ENCODE assay signal across 8 mouse cellular contexts in the genomic region with DNA sequence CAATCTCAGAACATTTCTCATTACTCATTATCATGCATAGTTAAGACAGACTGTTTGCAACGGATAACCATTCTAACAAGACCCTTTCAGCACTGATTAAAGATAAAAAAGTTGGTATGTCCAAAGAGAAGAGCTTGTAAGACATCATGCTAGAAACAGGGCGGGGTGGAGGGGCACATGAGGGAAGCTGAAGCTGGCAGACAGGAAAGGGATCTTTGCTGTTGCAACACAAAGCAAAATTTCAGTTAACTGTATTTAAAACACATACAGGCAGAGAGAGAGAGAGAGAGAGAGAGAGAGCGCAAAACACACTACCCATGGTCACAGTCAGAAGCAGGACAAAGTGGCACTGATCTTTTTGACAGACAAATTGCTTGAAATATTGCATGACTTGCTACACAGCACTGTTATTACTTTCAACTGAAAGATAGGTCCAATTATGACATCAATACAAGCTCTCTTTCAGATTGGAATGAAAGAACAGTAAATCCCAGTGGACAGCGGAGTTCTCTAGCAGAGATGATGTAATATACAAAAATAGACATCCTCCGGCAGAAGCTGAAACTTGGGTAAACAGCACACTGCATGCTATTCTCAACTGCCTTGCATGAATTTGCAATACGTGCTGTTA.
A peak's percentile ranks its signal among the peaks of the same experiment; 100 is the strongest.
DNase-seq lines count a peak whose midpoint lies in the region; ATAC-seq and TF ChIP-seq lines count a peak whose summit lies in the region.

No protein-coding gene starts in this region.

- TF ChIP-seq POLR2A in CH12.LX (IDR thresholded peaks at IDR 0.05; ENCODE audit: low read depth, low read length) = no peak

- TF ChIP-seq EP300 in CH12.LX (IDR thresholded peaks at IDR 0.05; ENCODE audit: low read length) = peak; percentile 28; the same call in 1 of the 2 replicates

- no peaks in the 10 kb centered on the region for H3K9me3 ChIP-seq in forebrain, embryonic 12.5 days
- H3K9me3 ChIP-seq in forebrain, embryonic 11.5 days (ENCODE audit: control insufficient read depth, low read length) = no peaks in the 10 kb centered on the region
- no peaks in the 10 kb centered on the region for H3K9me3 ChIP-seq in CH12.LX (replicated peaks; ENCODE audit: low read length)
- no peaks in the 10 kb centered on the region for H3K9me3 ChIP-seq in forebrain, embryonic 15.5 days
- no peaks in the 10 kb centered on the region for H3K9me3 ChIP-seq in limb, embryonic 15.5 days
- H3K9me3 ChIP-seq in neural tube, embryonic 14.5 days (ENCODE audit: control insufficient read depth, low read length) = no peaks in the 10 kb centered on the region

- H3K4me3 ChIP-seq in forebrain, embryonic 12.5 days (replicated peaks) = no peak overlapping the region
- H3K4me3 ChIP-seq in forebrain, embryonic 11.5 days (ENCODE audit: low read depth, low read length) = no peak overlapping the region
- H3K4me3 ChIP-seq in CH12.LX (replicated peaks in 1 of 3; ENCODE audit: low read depth in 2 of 3, low read length in 2 of 3, poor library complexity in 1 of 3) = no peak overlapping the region
- 0 out of 2 replicates have a peak overlapping the region, but pooled peaks have one; percentile 9 for H3K4me3 ChIP-seq in forebrain, embryonic 15.5 days
- H3K4me3 ChIP-seq in limb, embryonic 15.5 days = no peak overlapping the region
- H3K4me3 ChIP-seq in neural tube, embryonic 14.5 days (ENCODE audit: low read depth, low read length) = no peak overlapping the region

- H3K27me3 ChIP-seq in forebrain, embryonic 12.5 days = no peaks in the 10 kb centered on the region
- no peaks in the 10 kb centered on the region for H3K27me3 ChIP-seq in forebrain, embryonic 11.5 days (ENCODE audit: control insufficient read depth, insufficient read depth, low read length)
- no peaks in the 10 kb centered on the region for H3K27me3 ChIP-seq in CH12.LX (replicated peaks)
- no peaks in the 10 kb centered on the region for H3K27me3 ChIP-seq in forebrain, embryonic 15.5 days
- no peaks in the 10 kb centered on the region for H3K27me3 ChIP-seq in limb, embryonic 15.5 days
- no peaks in the 10 kb centered on the region for H3K27me3 ChIP-seq in neural tube, embryonic 14.5 days (ENCODE audit: control insufficient read depth, insufficient read depth, low read length)

- no peaks in the 10 kb centered on the region for H3K36me3 ChIP-seq in forebrain, embryonic 12.5 days (replicated peaks)
- no peaks in the 10 kb centered on the region for H3K36me3 ChIP-seq in forebrain, embryonic 11.5 days (ENCODE audit: control insufficient read depth, insufficient read depth, low read length)
- peaks cover 0 to 3% of the 10 kb centered on the region in 2 experiments for H3K36me3 ChIP-seq in CH12.LX (replicated peaks in 1 of 2; ENCODE audit: control insufficient read depth in 1 of 2, insufficient read depth in 1 of 2, low read length in 1 of 2)
- no peaks in the 10 kb centered on the region for H3K36me3 ChIP-seq in forebrain, embryonic 15.5 days
- H3K36me3 ChIP-seq in limb, embryonic 15.5 days = no peaks in the 10 kb centered on the region
- H3K36me3 ChIP-seq in neural tube, embryonic 14.5 days (ENCODE audit: control insufficient read depth, insufficient read depth, low read length) = no peaks in the 10 kb centered on the region

- no peak overlapping the region for H3K4me2 ChIP-seq in forebrain, embryonic 12.5 days
- no peak overlapping the region for H3K4me2 ChIP-seq in forebrain, embryonic 11.5 days (ENCODE audit: low read depth, low read length, severe bottlenecking)
- no peak overlapping the region; the same call in 1 of the 2 replicates for H3K4me2 ChIP-seq in CH12.LX (ENCODE audit: insufficient read depth, low read depth, poor library complexity, severe bottlenecking)
- peak overlapping the region; percentile 27 for H3K4me2 ChIP-seq in forebrain, embryonic 15.5 days (replicated peaks)
- H3K4me2 ChIP-seq in limb, embryonic 15.5 days = no peak overlapping the region
- H3K4me2 ChIP-seq in neural tube, embryonic 14.5 days (ENCODE audit: low read depth, low read length) = no peak overlapping the region

- ATAC-seq in forebrain, embryonic 12.5 days (ENCODE audit: low FRiP score) = peak; percentile 82
- ATAC-seq in forebrain, embryonic 11.5 days (replicated peaks; ENCODE audit: low FRiP score) = no peak
- peak; percentile 80 for ATAC-seq in forebrain, embryonic 15.5 days (replicated peaks)
- ATAC-seq in limb, embryonic 15.5 days (ENCODE audit: insufficient number of reproducible peaks, low FRiP score, low TSS enrichment, low read depth) = no peak
- peak; percentile 80; the same call in 1 of the 2 replicates for ATAC-seq in neural tube, embryonic 14.5 days (ENCODE audit: low read depth)

- no peak for TF ChIP-seq RAD21 in CH12.LX (IDR thresholded peaks at IDR 0.05; ENCODE audit: low read depth, low read length)

- H3K27ac ChIP-seq in forebrain, embryonic 12.5 days = peak overlapping the region; percentile 38; the same call in 1 of the 2 replicates
- no peak overlapping the region for H3K27ac ChIP-seq in forebrain, embryonic 11.5 days (ENCODE audit: low read depth, low read length)
- H3K27ac ChIP-seq in CH12.LX (ENCODE audit: insufficient read depth, low read depth) = no peak overlapping the region
- H3K27ac ChIP-seq in forebrain, embryonic 15.5 days (replicated peaks) = peak overlapping the region; percentile 64
- peak overlapping the region; percentile 57 for H3K27ac ChIP-seq in limb, embryonic 15.5 days
- peak overlapping the region; percentile 69; the same call in 1 of the 2 replicates for H3K27ac ChIP-seq in neural tube, embryonic 14.5 days (ENCODE audit: low read depth, low read length)

- peaks cover 14% of the 10 kb centered on the region for H3K4me1 ChIP-seq in forebrain, embryonic 12.5 days
- H3K4me1 ChIP-seq in forebrain, embryonic 11.5 days (replicated peaks; ENCODE audit: control insufficient read depth, insufficient read depth, low read length) = no peaks in the 10 kb centered on the region
- peaks cover 0 to 22% of the 10 kb centered on the region in 2 experiments; a peak in 2 of 4 replicates for H3K4me1 ChIP-seq in CH12.LX (ENCODE audit: control insufficient read depth in 1 of 2, insufficient read depth in 2 of 2)
- H3K4me1 ChIP-seq in forebrain, embryonic 15.5 days = peaks cover 18% of the 10 kb centered on the region
- H3K4me1 ChIP-seq in limb, embryonic 15.5 days = peaks cover 7% of the 10 kb centered on the region
- H3K4me1 ChIP-seq in neural tube, embryonic 14.5 days (ENCODE audit: control insufficient read depth, insufficient read depth, low read length) = peaks cover 9% of the 10 kb centered on the region; the same call in 1 of the 2 replicates

- no peak for DNase-seq in forebrain, embryonic 11.5 days (ENCODE audit: low spot score)
- DNase-seq in CH12.LX (ENCODE audit: extremely low read depth) = peak; percentile 29
- DNase-seq in T-cell, adult 2 months (ENCODE audit: low spot score) = no peak
- DNase-seq in urinary bladder, postnatal 14 days (ENCODE audit: low spot score) = no peak

- 60% methylated on average over 6 of the region's 6 CpGs for WGBS in forebrain, embryonic 12.5 days
- WGBS in forebrain, embryonic 11.5 days = 70% methylated on average over 6 of the region's 6 CpGs
- WGBS in forebrain, embryonic 15.5 days = 32% methylated on average over 6 of the region's 6 CpGs
- WGBS in limb, embryonic 15.5 days = 48% methylated on average over 6 of the region's 6 CpGs
- 41% methylated on average over 6 of the region's 6 CpGs for WGBS in neural tube, embryonic 14.5 days

- H3K79me2 ChIP-seq in CH12.LX (replicated peaks; ENCODE audit: control insufficient read depth, extremely low read depth, insufficient read depth, poor library complexity, severe bottlenecking) = no peaks in the 10 kb centered on the region

- H3K9ac ChIP-seq in forebrain, embryonic 12.5 days = no peak overlapping the region
- no peak overlapping the region for H3K9ac ChIP-seq in forebrain, embryonic 11.5 days (ENCODE audit: low read length)
- no peak overlapping the region for H3K9ac ChIP-seq in CH12.LX (ENCODE audit: insufficient read depth, low read depth)
- peak overlapping the region; percentile 1; the same call in 1 of the 2 replicates for H3K9ac ChIP-seq in forebrain, embryonic 15.5 days (replicated peaks)
- no peak overlapping the region for H3K9ac ChIP-seq in limb, embryonic 15.5 days
- H3K9ac ChIP-seq in neural tube, embryonic 14.5 days (replicated peaks; ENCODE audit: low read depth, low read length) = 0 out of 2 replicates have a peak overlapping the region, but pooled peaks have one; percentile 30

- dilution Hi-C loops in CH12.LX (cut with MboI; ENCODE audit: extremely low pct_ligation_motif_present, extremely low pct_unique_long_range_greater_than_20kb, low sequenced_read_pairs) = no loop called here

- in situ Hi-C loops in CH12.LX (cut with MboI; ENCODE audit: low pct_ligation_motif_present, low pct_unique_long_range_greater_than_20kb, low sequenced_read_pairs) = no loop called here

- no peak for TF ChIP-seq CTCF in CH12.LX (conservative IDR thresholded peaks at IDR 0.05 in 1 of 2, IDR thresholded peaks at IDR 0.05 in 1 of 2; ENCODE audit: low read depth in 2 of 2, low read length in 2 of 2)

TF ChIP-seq in CH12.LX, 34 proteins besides CTCF, POLR2A, EP300 and RAD21:
- no peak for TF ChIP-seq USF2 (conservative IDR thresholded peaks at IDR 0.05; ENCODE audit: low read depth, low read length)
- 0 out of 2 replicates have a peak, but pooled peaks have one; percentile 6 for TF ChIP-seq JUN (IDR thresholded peaks at IDR 0.05; ENCODE audit: insufficient read depth, low read depth, low read length)
- 0 out of 2 replicates have a peak, but pooled peaks have one; percentile 21 for TF ChIP-seq JUND (conservative IDR thresholded peaks at IDR 0.05; ENCODE audit: low read depth, low read length)
- TF ChIP-seq SMC3 (IDR thresholded peaks at IDR 0.05; ENCODE audit: low read depth, low read length) = no peak
- no peak for TF ChIP-seq TBP (conservative IDR thresholded peaks at IDR 0.05; ENCODE audit: low read depth, low read length)
- peak; percentile 89 for TF ChIP-seq MEF2A (IDR thresholded peaks at IDR 0.05; ENCODE audit: borderline replicate concordance, low read depth, low read length)

Comparison
In these comparisons a context has a peak if more than half of its experiments do, and no peak if none do; other contexts are left out.
1. ATAC-seq: peak in forebrain, embryonic 12.5 days (single experiment), forebrain, embryonic 15.5 days (single experiment) and neural tube, embryonic 14.5 days (single experiment); none in forebrain, embryonic 11.5 days (single experiment) and limb, embryonic 15.5 days (single experiment).
2. H3K27ac ChIP-seq: peak in forebrain, embryonic 12.5 days (single experiment), forebrain, embryonic 15.5 days (single experiment), limb, embryonic 15.5 days (single experiment) and neural tube, embryonic 14.5 days (single experiment); none in forebrain, embryonic 11.5 days (single experiment) and CH12.LX (single experiment).
3. H3K9ac ChIP-seq: peak in forebrain, embryonic 15.5 days (single experiment) and neural tube, embryonic 14.5 days (single experiment); none in forebrain, embryonic 12.5 days (single experiment), forebrain, embryonic 11.5 days (single experiment), CH12.LX (single experiment) and limb, embryonic 15.5 days (single experiment).